Mouse (Mus musculus): ENCODE measurements at regions not wholly inside any gene's neighbourhood (a gene's known extent, or its start where the extent isn't known, plus 50 kb on each side); places are given as distances from the start of the nearest gene placed in this dataset.

DNA sequence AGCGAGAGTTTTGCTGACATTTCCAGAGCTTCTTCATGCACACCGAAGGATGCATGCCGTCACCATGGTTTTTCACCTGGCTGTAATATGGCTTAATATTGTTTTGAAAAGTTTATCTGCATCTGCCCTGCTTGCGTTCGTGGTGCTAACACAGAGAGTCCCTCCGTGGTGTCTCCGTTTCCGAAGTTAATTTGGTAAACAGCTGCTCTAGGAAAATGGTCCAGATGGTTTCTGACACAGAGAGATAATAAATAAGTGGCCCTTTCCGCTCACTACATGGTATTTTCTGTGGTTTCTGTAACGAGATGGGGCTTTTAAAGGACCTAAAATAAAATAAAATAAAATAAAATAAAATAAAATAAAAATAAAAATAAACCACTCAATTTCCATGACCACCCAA is 195.1 kb upstream of the Jmjd1c start:
- no peak for TF ChIP-seq POLR2A (IDR thresholded peaks at IDR 0.05; ENCODE audit: borderline replicate concordance, extremely low read depth, low read depth, low read length)
- no peak for TF ChIP-seq CTCF (IDR thresholded peaks at IDR 0.05; ENCODE audit: insufficient read depth, low read length)

Measured in lung, adult 2 months (tissue).